Mouse (Mus musculus) fat pad, adult 2 months (tissue): ENCODE measurements around the gene Kdm4a.
A peak's percentile ranks its signal among the peaks of the same experiment; 100 is the strongest.

Source experiments
- DNase-seq: peaks from one replicate; pipeline ENCODE4 v3.0.0-alpha.2; 2011; ENCODE audit warnings: low read depth, low spot score; ENCODE audit errors: extremely low read depth

Kdm4a gene

DNA sequence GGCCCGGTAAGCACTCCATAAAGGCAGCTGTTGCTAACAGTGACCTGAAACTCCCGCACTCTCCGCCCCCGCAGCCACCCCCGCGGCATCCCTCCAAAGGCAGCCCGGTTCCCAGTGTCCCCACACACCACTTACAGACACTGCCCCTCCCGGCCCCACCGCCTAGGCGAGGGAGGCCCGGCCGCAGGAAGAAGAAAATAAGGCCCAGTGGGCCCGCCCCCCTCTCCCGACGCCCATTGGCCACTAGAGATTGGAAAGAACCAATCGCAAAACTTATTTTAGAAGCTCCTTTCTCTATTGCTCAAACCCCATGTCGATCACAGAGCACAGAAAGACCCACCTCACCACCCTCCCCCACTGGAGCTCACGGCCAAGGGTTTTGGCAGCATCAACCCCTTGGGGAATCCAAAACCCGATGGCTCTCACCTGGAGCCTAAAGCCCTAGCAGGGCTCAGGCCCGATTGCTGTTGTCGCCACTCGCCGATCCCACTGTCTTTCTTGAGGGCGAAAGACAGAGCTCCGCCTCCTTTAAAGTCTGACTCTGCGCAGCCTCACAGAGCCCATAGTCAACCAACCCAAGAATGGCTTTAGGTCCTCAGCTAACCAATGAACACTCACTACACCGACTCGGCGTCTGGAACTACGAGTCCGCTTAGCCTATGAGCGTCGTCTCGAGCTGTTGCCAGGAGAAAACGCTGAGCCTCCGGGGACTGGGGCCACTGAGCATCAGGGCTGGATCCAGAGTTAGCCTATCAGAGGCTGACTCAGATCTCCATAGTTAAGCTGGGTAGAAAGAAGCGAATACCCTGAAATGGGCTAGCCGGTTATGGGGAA is at the start of gene Kdm4a:
Gene Kdm4a, minus strand, starts transcription at position 577 of the 834 bp plus-strand sequence.
- DNase-seq = peak; percentile 94

- DNase-seq = no peak
Observed at GRCm38 (mm10) chr4:118229035-118229770, 49.4 kb upstream of the Kdm4a start.

DNA sequence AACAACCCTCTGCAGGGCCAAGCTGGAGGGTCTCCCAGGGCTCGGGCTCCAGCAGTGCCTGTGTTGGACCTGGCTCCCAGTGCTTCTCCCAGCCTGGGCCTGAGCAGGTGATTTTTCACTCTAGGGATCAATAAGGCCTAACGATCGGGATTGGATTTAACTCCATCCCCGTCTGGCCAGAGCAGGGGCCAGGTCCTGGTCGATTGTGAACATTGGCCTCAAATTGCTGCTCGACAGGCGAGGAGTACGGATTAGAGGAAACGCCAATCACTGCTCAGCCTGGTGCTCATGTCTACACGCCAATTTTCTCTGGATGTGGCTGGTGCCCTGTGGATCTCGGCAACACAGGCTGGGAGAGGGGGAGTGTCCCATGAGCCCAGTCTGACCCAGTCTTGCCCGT is 47.6 kb upstream of the Kdm4a start:
- no peak for DNase-seq

- no peak for DNase-seq
Observed at GRCm38 (mm10) chr4:118221261-118221660, 41.4 kb upstream of the Kdm4a start.

- DNase-seq = no peak
Observed at GRCm38 (mm10) chr4:118220756-118221155, 40.9 kb upstream of the Kdm4a start.

- no peak for DNase-seq
Observed at GRCm38 (mm10) chr4:118219487-118219886, 39.6 kb upstream of the Kdm4a start.

DNA sequence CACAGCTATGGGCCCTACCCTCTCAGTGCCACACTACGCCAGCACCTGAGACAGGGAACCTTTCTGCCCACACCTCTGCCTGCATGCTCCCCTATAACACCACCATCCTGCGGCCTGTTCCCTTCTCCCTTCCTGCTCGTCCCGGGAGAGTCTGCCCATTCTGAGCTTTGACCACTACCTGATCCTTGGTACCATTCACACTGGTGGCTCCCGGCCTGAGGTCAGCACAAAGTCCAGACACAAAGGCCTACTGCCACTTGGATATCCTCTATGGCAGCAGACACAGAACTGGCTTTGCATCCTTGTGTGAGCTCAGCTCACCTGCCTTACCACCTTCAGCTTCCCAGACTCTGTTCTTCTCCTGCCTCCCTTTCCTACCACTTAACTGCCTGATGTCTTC is 38.7 kb upstream of the Kdm4a start:
- DNase-seq = no peak

DNA sequence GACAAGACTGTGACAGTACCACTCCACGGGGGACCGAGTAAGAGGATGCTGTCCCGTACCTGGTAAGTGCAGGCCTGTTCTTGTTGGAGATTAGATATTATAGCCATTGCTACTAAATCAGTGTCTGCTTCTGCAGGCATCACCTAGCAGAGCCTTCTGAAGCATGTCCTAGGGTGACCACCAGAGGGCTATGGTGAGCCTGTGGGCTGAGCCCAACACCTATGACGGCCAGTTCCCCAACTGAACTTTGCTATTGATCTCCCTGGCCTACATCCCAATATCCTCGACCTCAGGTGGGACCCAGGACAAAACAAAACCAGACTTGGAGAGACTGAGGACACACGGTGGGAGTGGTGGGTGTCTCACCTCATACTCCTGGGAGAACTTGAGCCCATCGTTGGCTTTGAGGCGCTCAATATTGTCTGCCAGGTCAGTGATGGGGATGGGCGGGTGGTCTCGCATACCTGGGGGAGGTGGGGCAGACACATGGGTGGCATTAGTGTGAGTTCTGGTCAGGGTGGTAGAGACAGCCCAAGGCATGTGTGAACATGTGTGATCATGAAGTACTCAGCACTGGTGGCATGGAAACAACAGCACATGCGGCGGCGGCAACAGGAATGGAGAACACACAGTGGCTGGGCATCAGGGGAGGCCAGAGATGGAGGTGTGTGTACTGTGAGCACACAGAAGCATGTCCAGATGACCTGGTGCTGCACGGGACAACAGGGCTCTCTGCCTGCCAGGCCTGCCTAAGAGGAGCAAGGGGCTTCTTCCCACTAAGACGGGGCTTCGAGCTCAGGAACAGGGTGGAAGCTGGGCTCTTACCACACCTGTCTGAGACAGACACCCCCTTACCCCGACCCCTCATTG is 37.1 kb upstream of the Kdm4a start:
- no peak for DNase-seq

GRCm38 (mm10) chr4:118214891-118215290 is 35.0 kb upstream of the Kdm4a start:
- DNase-seq = no peak

GRCm38 (mm10) chr4:118206918-118207640 is 27.2 kb upstream of the Kdm4a start:
- DNase-seq = no peak

- DNase-seq = no peak
Observed at GRCm38 (mm10) chr4:118205906-118206305, 26.1 kb upstream of the Kdm4a start.

DNA sequence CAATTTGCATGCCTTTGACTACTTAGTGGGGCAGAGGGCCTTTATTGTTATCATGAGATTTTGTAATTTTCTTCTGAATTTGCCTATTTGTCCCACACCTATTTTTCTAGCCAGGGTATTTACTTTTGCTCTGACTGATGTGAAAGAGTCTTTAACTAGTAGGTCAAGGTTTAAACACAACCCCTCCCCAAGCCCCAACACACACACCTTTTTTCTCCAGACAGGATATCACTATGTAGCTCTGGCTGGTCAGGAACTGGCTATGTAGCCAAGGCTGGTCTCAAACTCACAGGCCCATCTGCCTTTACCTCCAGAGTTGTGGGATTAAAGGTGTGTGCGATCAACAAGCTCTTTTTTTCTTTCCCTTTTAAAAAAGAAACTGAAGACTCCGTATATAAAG is 19.2 kb upstream of the Kdm4a start:
- no peak for DNase-seq

GRCm38 (mm10) chr4:118198606-118199005 is 18.8 kb upstream of the Kdm4a start:
- no peak for DNase-seq

- no peak for DNase-seq
Observed at GRCm38 (mm10) chr4:118196185-118196584, 16.3 kb upstream of the Kdm4a start.

DNA sequence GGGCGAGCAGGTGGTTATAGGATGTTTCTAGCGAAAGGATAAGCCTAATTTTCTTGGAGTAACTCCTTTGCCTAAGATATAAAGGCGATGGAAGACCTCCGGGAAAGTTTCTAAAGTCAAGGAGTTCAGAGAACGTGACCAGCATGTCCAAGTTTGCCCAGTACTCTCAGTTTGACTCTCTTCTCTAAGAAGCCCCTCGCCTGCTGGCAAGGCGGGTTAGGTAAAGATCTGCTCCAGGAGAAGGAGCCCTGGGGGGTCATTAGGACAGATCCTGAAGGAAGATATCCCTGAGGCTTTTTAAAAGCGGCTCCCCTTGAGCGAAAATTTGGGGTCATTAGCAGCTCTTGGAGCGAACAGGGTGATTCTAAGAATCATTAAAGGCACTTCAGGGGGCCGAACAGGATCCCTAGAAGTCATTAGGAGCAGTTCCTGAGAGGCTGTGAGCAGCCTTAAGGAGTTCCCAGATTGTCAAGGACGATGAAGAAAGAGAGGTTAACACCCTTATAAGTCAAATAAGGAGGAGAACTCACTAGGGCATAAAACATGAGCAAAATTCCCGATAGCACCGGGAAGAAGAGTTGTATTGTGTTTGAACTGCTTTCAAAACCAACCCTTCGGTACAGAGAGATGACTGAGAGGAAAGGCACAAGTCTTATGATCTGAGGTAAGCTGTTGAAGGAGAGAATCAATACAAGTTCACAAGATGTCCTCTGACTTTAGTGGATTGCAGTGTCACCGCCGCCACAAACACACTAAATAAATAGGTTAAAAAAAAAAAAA is 648 bp upstream of the Kdm4a start:
- no peak for DNase-seq

DNA sequence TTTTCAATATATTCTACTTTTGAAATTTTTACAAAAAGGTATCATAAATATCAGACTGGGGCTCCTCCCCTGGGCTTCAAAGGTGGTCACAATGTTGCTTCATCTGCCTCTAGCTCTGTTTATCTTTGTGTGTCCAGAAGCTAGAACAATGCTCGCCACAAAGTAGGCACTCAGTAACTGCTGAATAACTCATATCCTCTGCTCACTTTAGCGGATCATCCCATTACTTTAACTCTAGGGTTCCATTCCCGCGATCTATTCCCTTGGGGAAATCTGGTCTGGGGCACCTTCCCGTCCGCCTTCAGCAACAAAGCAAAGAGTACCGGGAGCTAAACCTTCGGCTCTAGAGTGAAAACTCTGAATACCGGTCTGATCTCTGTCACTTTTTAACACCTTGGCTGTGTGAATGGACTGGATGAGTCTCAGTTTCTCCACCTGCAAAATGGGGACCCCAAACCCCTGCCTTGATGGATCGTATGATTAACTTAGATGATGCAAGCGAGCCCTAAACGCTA is 834 bp downstream of the Kdm4a start:
- no peak for DNase-seq

DNA sequence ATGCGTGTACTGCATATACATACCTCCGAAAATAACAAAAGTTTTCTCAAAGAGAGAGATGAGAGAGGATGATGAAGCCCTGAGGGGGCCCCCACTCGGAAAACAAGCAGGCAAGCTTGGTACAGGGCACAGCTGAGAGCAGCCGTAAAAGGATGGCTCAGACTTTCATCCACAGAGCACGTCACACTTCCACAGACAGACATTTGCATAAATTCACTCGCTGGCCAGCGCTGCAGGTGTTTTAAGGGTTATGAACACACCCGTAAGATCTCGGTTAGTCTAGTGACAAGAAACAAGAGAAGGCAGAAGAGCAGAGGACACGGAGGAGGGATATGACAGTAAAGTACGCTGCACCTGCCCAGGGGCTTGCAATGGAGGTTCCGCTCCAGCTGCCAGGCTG is 7.4 kb downstream of the Kdm4a start:
- no peak for DNase-seq

- no peak for DNase-seq
Observed at GRCm38 (mm10) chr4:118171006-118171405, 8.8 kb downstream of the Kdm4a start.

- DNase-seq = no peak
Observed at GRCm38 (mm10) chr4:118162123-118162522, 17.7 kb downstream of the Kdm4a start.

- no peak for DNase-seq
Observed at GRCm38 (mm10) chr4:118157666-118158065, 22.2 kb downstream of the Kdm4a start.
